Mouse (Mus musculus) megakaryocyte, embryonic 14.5 days (primary cell): ENCODE data around the gene Synrg.

Source experiments
- FLI1 ChIP-seq: IDR thresholded peaks from 2 replicates; pipeline ENCODE4 v1.6.1; 2012; ENCODE audit warnings: low read length, inconsistent platforms, mixed read lengths
- GATA1 ChIP-seq: IDR thresholded peaks from 3 replicates; pipeline ENCODE4 v1.6.1; 2012; ENCODE audit warnings: mixed read lengths, low read length, inconsistent platforms, borderline replicate concordance

- TF ChIP-seq GATA1 (no peak), FLI1 (no peak)
Observed at GRCm38 (mm10) chr11:83935986-83936665, 28.1 kb upstream of the Synrg start.
